Mouse (Mus musculus): ENCODE measurements around the gene Bphl. TPM values are rescaled to one million over a fixed set of nuclear protein-coding genes. Genes with fewer than 3 reads are reported as not detected.
A peak's percentile ranks its signal among the peaks of the same experiment; 100 is the strongest.
"Not testable (repeated sequence)": the region's sequence is repeated elsewhere in the genome, so short reads cannot be mapped to it uniquely, and the experiment has no call there.

Gene Bphl
- total RNA-seq, 2 experiments from 2014 or later, result 33.7 to 38.3 TPM

GRCm38 (mm10) chr13:34078500-34079280 is 41.3 kb downstream of the Bphl start:
- intact Hi-C loops (cut with DNase I), result loop anchor here (2.0 kb wide), 1 partner anchor 50 kb away; no protein-coding TSS in a partner anchor

GRCm38 (mm10) chr13:34079801-34080200 is 42.4 kb downstream of the Bphl start:
- intact Hi-C loops (cut with DNase I), result loop anchor here (2.0 kb wide), 1 partner anchor 49 kb away; no protein-coding TSS in a partner anchor
- DNase-seq (ENCODE audit: low spot score in 2 of 2), result no peak

More at GRCm38 (mm10) chr13:34078500-34079280, 41.3 kb downstream of the Bphl start:
- DNase-seq (ENCODE audit: low spot score in 2 of 2), result no peak

- intact Hi-C loops (cut with DNase I), result no loop called here
- DNase-seq (ENCODE audit: low spot score in 2 of 2), result no peak
Observed at GRCm38 (mm10) chr13:34081926-34082325, 44.5 kb downstream of the Bphl start.

GRCm38 (mm10) chr13:34084026-34084750 is 46.8 kb downstream of the Bphl start:
- intact Hi-C loops (cut with DNase I), result no loop called here
- DNase-seq (ENCODE audit: low spot score in 2 of 2), result no peak

- DNase-seq (ENCODE audit: low spot score in 2 of 2), result no peak
- intact Hi-C loops (cut with DNase I), result no loop called here
Observed at GRCm38 (mm10) chr13:34087052-34087812, 49.8 kb downstream of the Bphl start.

- DNase-seq (ENCODE audit: low spot score in 2 of 2); intact Hi-C loops (cut with DNase I): not testable (repeated sequence)
Observed at GRCm38 (mm10) chr13:34088201-34088649, 50.8 kb downstream of the Bphl start.

- DNase-seq (ENCODE audit: low spot score in 2 of 2), result peak in 1 of 2 experiments; percentile 45
- intact Hi-C loops (cut with DNase I), result no loop called here
Observed at GRCm38 (mm10) chr13:34088871-34089288, 51.5 kb downstream of the Bphl start.

- DNase-seq (ENCODE audit: low spot score in 2 of 2), result no peak
- intact Hi-C loops (cut with DNase I), result no loop called here
Observed at GRCm38 (mm10) chr13:34089358-34089757, 52.0 kb downstream of the Bphl start.

- peak; percentile 80 to 95 for DNase-seq (ENCODE audit: low spot score in 2 of 2)
- intact Hi-C loops (cut with DNase I), result loop anchor here (5.0 kb wide), 1 partner anchor 37 kb away; the partner anchor contains the start of gene Tubb2b
Observed at GRCm38 (mm10) chr13:34095542-34096435, 58.4 kb downstream of the Bphl start.

GRCm38 (mm10) chr13:34096455-34096854 is 59.1 kb downstream of the Bphl start:
- no peak for DNase-seq (ENCODE audit: low spot score in 2 of 2)

GRCm38 (mm10) chr13:34097086-34097485 is 59.7 kb downstream of the Bphl start:
- DNase-seq (ENCODE audit: low spot score in 2 of 2), result no peak
- intact Hi-C loops (cut with DNase I), result loop anchor here (5.0 kb wide), 1 partner anchor 35 kb away; the partner anchor contains the start of gene Tubb2b

More at GRCm38 (mm10) chr13:34096455-34096854, 59.1 kb downstream of the Bphl start:
- intact Hi-C loops (cut with DNase I), result loop anchor here (5.0 kb wide), 1 partner anchor 36 kb away; the partner anchor contains the start of gene Tubb2b

GRCm38 (mm10) chr13:34100733-34101132 is 63.3 kb downstream of the Bphl start:
- DNase-seq (ENCODE audit: low spot score in 2 of 2), result no peak
- intact Hi-C loops (cut with DNase I), result no loop called here

GRCm38 (mm10) chr13:34101247-34101646 is 63.9 kb downstream of the Bphl start:
- DNase-seq (ENCODE audit: low spot score in 2 of 2), result no peak
- intact Hi-C loops (cut with DNase I), result no loop called here

- DNase-seq (ENCODE audit: low spot score in 2 of 2), result no peak
- intact Hi-C loops (cut with DNase I), result no loop called here
Observed at GRCm38 (mm10) chr13:34101908-34102307, 64.5 kb downstream of the Bphl start.

GRCm38 (mm10) chr13:34105364-34105763 is 68.0 kb downstream of the Bphl start:
- intact Hi-C loops (cut with DNase I), result no loop called here
- no peak for DNase-seq (ENCODE audit: low spot score in 2 of 2)

- intact Hi-C loops (cut with DNase I), result no loop called here
- no peak for DNase-seq (ENCODE audit: low spot score in 2 of 2)
Observed at GRCm38 (mm10) chr13:34106256-34106655, 68.9 kb downstream of the Bphl start.

GRCm38 (mm10) chr13:34106999-34107398 is 69.6 kb downstream of the Bphl start:
- intact Hi-C loops (cut with DNase I), result no loop called here

GRCm38 (mm10) chr13:34109035-34109676 is 71.8 kb downstream of the Bphl start:
- intact Hi-C loops (cut with DNase I), result no loop called here
- no peak for DNase-seq (ENCODE audit: low spot score in 2 of 2)

More at GRCm38 (mm10) chr13:34106999-34107398, 69.6 kb downstream of the Bphl start:
- DNase-seq (ENCODE audit: low spot score in 2 of 2), result no peak
